Mouse (Mus musculus) megakaryocyte, embryonic 14.5 days (primary cell): ENCODE measurements around the gene Fbxw7.

Experiments
- FLI1 ChIP-seq: IDR thresholded peaks from 2 replicates; pipeline ENCODE4 v1.6.1; 2012; ENCODE audit warnings: low read length, inconsistent platforms, mixed read lengths
- GATA1 ChIP-seq: IDR thresholded peaks from 3 replicates; pipeline ENCODE4 v1.6.1; 2012; ENCODE audit warnings: mixed read lengths, low read length, inconsistent platforms, borderline replicate concordance

GRCm38 (mm10) chr3:84930683-84931082 is 115.6 kb downstream of the Fbxw7 start:
- no peak for TF ChIP-seq GATA1
- no peak for TF ChIP-seq FLI1
